Mouse (Mus musculus) liver, adult 10 weeks (tissue): ENCODE data around the gene Olfr729. TPM values are rescaled to one million over a fixed set of nuclear protein-coding genes. Genes with fewer than 3 reads are reported as not detected.

Experiments used
- polyA plus RNA-seq: library from polyadenylated mRNA; stranded (reverse); fragments of 350-450 nt; fragmentation: Illumina TruSeq; extraction: RNeasy Lipid Tissue Mini Kit (QIAGEN cat#74804); gene quantifications from one replicate; pipeline ENCODE4 v1.2.3, GENCODE M21; 2014; ENCODE audit warnings: low read depth, low replicate concordance

Gene Olfr729
- polyA plus RNA-seq, result not detected

DNA sequence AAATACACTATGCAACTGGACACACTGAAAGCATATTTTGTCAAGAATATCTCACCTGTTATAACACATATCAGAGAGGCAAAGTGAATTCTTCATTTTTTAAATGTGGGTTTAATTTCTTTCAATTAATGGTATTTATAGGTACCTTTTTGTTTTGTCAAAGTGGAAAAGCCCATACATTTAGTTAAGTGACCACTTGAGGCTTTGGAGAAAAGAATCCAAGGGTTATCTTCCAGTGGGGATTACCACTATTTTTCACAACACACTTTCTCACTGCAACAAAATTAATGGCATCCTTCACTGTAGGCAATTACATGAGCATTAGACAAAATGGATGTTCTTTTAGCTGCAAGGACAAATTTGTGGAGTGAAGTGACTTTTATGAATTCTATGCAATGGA lies at the start of gene Olfr729:
Olfr729 (minus strand) TSS at position 101 of the 400 bp plus-strand sequence.

GRCm38 (mm10) chr14:50188098-50188497 lies 35.4 kb upstream of the Olfr729 start, which contains the start of gene Olfr730:
Olfr730 (minus strand) TSS chr14:50188198.

DNA sequence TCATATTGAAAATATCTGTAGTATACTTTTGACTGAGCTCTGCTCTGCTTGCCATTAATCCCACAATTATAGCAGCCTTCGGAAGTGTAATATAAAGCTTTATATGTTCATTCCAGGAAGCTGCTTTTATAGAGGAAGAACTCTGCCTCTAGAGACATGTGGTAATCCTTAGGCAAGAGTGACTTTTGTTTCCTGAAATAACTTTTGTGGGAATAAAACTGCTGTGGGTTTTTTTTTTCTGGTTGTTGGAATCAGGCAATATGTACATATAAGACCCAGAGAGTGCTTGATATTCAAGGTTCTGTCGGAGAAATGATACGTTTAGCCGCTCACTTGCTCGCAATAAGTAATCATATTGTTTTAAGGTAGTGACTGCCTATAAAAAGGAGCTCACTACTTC lies 10.1 kb downstream of the Olfr729 start, which contains the start of gene Olfr728:
Olfr728 (minus strand) TSS at position 101 of the 400 bp plus-strand sequence.

DNA sequence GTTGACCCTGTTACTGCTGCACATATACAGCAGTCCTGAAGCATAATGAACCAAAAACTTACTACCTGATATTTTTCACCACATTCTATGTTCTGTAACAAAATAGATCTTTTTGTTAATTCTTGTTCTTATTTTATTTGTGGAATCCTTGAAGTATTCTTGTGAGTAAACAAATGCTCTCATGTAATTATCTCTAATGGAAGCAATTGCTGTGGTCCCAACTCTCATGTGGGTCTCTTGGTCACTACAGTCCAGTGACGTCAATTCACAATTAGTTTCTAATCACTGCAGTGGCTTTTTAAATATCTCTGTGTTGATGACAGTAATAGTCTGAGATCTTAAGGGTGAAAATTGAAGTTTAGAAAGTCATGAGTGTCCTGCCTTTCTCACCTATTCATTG lies 29.8 kb downstream of the Olfr729 start, which contains the start of gene Olfr727:
Olfr727 (plus strand) TSS at position 301 of the 400 bp plus-strand sequence.

Other genes with a start within 250 kb of the Olfr729 start
- gene Olfr723, start 221.1 kb downstream of the Olfr729 start, polyA plus RNA-seq, result not detected
- not detected for gene Olfr724, start 189.6 kb downstream of the Olfr729 start, polyA plus RNA-seq
- gene Olfr725, start 112.5 kb downstream of the Olfr729 start, polyA plus RNA-seq, result not detected
- not detected for gene Olfr726, start 62.0 kb downstream of the Olfr729 start, polyA plus RNA-seq
- gene Olfr727, start 29.7 kb downstream of the Olfr729 start, polyA plus RNA-seq, result not detected
- not detected for gene Olfr728, start 10.2 kb downstream of the Olfr729 start, polyA plus RNA-seq
- not detected for gene Olfr730, start 35.3 kb upstream of the Olfr729 start, polyA plus RNA-seq
- gene Olfr731, start 89.0 kb upstream of the Olfr729 start, polyA plus RNA-seq, result not detected
- not detected for gene Olfr732, start 131.3 kb upstream of the Olfr729 start, polyA plus RNA-seq
- not detected for gene Olfr733, start 148.6 kb upstream of the Olfr729 start, polyA plus RNA-seq
- gene Olfr734, start 173.9 kb upstream of the Olfr729 start, polyA plus RNA-seq, result not detected
- gene Olfr735, start 196.0 kb upstream of the Olfr729 start, polyA plus RNA-seq, result not detected
- gene Tlr11, start 205.0 kb upstream of the Olfr729 start, polyA plus RNA-seq, result 0.42 TPM
- not detected for gene Olfr736, start 228.3 kb upstream of the Olfr729 start, polyA plus RNA-seq